Mouse (Mus musculus): ENCODE results near the gene Itprip. TPM values are rescaled to one million over a fixed set of nuclear protein-coding genes. Genes with fewer than 3 reads are reported as not detected.
A peak's percentile ranks its signal among the peaks of the same experiment; 100 is the strongest.

Gene Itprip
- total and polyA plus RNA-seq, 3 experiments = 1.5 to 3.5 (median 3.5) TPM

DNA sequence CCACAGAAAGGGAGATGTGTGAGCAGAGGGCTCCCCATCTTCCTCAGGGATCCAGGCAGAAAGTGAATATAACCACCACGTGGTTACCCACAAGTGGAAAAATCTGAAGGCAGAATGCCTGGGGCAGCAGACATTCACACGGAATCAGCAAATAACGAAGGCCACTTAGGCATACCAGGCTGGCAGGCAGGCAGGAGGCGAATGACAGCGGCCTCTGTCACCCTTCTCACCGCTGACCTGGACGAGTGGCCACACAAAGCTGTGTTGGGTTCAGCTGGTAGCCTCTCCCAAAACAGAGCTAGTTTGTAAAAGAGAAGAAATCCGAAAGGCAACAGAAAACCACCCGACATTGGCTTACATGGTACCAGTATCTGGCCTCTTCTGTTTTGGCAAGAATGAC, 1.1 kb downstream of the Itprip start:
- Histone ChIP-seq H3K4me3 (ENCODE audit: low read depth, low read length) (peak overlapping the region; percentile 80), H3K27me3 (ENCODE audit: insufficient read depth, low read length) (no peaks in the 10 kb centered on the region), H3K4me1 (ENCODE audit: insufficient read depth, low read depth, low read length) (peaks cover 17% of the 10 kb centered on the region), H3K36me3 (replicated peaks) (peaks cover 17% of the 10 kb centered on the region), H3K9me3 (replicated peaks) (peaks cover 32% of the 10 kb centered on the region)
- no peak for DNase-seq (ENCODE audit: low spot score)
- no peak for ATAC-seq (ENCODE audit: extremely low read depth, insufficient number of reproducible peaks, low FRiP score, poor library complexity, severe bottlenecking)
- TF ChIP-seq GATA2 (IDR thresholded peaks at IDR 0.05; ENCODE audit: borderline replicate concordance, low read depth, low read length) (no peak), TAL1 (conservative IDR thresholded peaks at IDR 0.05; ENCODE audit: low read depth, low read length) (no peak), POLR2AphosphoS5 (IDR thresholded peaks at IDR 0.05; ENCODE audit: insufficient replicate concordance, low read depth, low read length) (no peak), GATA1 (IDR thresholded peaks at IDR 0.05; ENCODE audit: borderline replicate concordance, low read length) (no peak), CTCF (IDR thresholded peaks at IDR 0.05; ENCODE audit: low read depth, low read length) (no peak)

DNA sequence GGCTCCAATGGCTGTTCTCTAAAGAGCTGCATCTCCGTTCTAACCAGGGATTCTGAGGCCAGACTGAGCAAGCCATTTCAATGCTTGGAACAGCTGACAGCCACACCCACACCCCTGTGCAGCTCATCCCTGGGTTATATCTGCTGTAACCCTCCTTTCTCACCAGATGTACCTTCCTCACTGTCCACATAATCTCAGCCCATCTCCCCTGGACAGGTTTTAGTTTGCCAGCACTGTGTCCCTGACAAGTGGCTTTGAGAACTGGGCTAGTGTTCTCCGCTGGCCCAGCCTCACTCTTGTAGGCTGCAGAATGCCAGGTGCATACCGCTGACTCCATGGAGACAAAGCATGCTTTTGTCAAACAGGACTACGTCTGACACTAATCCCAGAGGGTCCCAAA, 1.7 kb downstream of the Itprip start:
- Histone ChIP-seq H3K9me3 (replicated peaks) (peaks cover 32% of the 10 kb centered on the region), H3K4me1 (ENCODE audit: insufficient read depth, low read depth, low read length) (peaks cover 17% of the 10 kb centered on the region), H3K27me3 (ENCODE audit: insufficient read depth, low read length) (no peaks in the 10 kb centered on the region), H3K36me3 (replicated peaks) (peaks cover 17% of the 10 kb centered on the region), H3K4me3 (ENCODE audit: low read depth, low read length) (no peak overlapping the region)
- TF ChIP-seq GATA2 (IDR thresholded peaks at IDR 0.05; ENCODE audit: borderline replicate concordance, low read depth, low read length) (no peak), POLR2AphosphoS5 (IDR thresholded peaks at IDR 0.05; ENCODE audit: insufficient replicate concordance, low read depth, low read length) (no peak), GATA1 (IDR thresholded peaks at IDR 0.05; ENCODE audit: borderline replicate concordance, low read length) (no peak)
- ATAC-seq (ENCODE audit: extremely low read depth, insufficient number of reproducible peaks, low FRiP score, poor library complexity, severe bottlenecking) (no peak), DNase-seq (ENCODE audit: low spot score) (no peak)

DNA sequence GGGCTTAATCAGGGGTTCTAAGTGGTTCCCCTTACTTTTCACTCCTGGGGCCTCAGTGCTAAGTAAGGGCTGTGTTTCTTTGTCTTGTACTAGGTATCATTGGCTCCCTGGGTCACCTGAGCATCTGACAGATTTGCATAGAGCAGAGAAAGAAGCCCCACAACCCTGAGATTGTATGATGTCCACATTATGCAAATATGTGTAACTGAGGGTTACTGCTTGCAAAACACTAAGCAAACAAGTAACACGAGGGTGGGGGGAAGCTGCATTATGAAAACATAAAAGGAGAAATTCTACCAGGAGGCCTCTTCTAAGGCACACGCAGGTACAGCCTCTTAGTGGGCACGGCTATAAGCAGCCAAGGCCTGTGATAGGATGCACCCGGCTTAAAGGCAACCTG, 3.8 kb downstream of the Itprip start:
- DNase-seq (ENCODE audit: low spot score) (no peak), ATAC-seq (ENCODE audit: extremely low read depth, insufficient number of reproducible peaks, low FRiP score, poor library complexity, severe bottlenecking) (no peak)
- H3K36me3 ChIP-seq (replicated peaks) = peaks cover 34% of the 10 kb centered on the region
- H3K9me3 ChIP-seq (replicated peaks) = peaks cover 45% of the 10 kb centered on the region
- TF ChIP-seq TAL1 (conservative IDR thresholded peaks at IDR 0.05; ENCODE audit: low read depth, low read length) (no peak), GATA2 (IDR thresholded peaks at IDR 0.05; ENCODE audit: borderline replicate concordance, low read depth, low read length) (no peak), CTCF (IDR thresholded peaks at IDR 0.05; ENCODE audit: low read depth, low read length) (no peak), POLR2AphosphoS5 (IDR thresholded peaks at IDR 0.05; ENCODE audit: insufficient replicate concordance, low read depth, low read length) (no peak), GATA1 (IDR thresholded peaks at IDR 0.05; ENCODE audit: borderline replicate concordance, low read length) (no peak)
- no peaks in the 10 kb centered on the region for H3K27me3 ChIP-seq (ENCODE audit: insufficient read depth, low read length)
- H3K4me3 ChIP-seq (ENCODE audit: low read depth, low read length) = no peak overlapping the region
- peaks cover 31% of the 10 kb centered on the region for H3K4me1 ChIP-seq (ENCODE audit: insufficient read depth, low read depth, low read length)

DNA sequence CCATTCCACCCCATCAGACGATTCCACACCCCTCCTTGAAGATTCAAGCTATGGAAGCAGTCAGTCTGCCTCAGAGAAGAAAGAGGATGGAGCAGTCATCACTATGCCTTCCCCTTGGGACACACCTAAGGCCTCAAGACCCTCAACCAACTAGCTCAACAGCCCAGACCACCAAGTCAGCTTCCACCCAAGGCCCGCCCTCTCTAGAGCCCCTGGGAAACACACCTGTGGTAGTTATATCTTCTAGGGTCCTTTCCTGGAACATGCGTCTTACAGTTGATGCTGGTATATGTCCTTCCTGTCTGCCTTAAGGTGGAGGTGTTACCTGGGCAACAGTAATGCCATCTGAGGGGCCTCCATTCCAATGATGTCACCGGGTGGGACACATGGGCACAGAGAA, 4.9 kb downstream of the Itprip start:
- H3K4me1 ChIP-seq (ENCODE audit: insufficient read depth, low read depth, low read length) = peaks cover 34% of the 10 kb centered on the region
- ATAC-seq (ENCODE audit: extremely low read depth, insufficient number of reproducible peaks, low FRiP score, poor library complexity, severe bottlenecking) = no peak
- no peaks in the 10 kb centered on the region for H3K27me3 ChIP-seq (ENCODE audit: insufficient read depth, low read length)

DNA sequence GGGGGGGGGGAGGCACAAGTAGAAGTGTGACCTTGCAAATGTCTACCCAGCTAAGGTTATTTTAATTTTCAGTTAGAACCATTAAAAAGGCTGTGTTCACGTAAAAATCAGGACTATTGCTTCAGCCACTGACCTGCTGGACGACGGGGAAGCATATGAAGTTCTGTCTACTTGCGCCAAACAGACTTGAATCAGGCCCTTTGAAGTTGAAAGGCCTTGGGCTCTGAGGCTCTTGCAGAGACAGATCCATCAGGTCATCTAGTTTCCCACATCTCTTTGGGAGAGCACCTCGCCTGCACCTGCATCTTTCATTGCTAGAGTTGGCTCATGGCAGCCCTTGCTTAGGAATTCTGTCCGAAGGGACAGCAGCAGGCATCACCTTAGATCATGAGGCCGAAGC, 5.8 kb downstream of the Itprip start:
- Histone ChIP-seq H3K4me1 (ENCODE audit: insufficient read depth, low read depth, low read length) (peaks cover 38% of the 10 kb centered on the region), H3K36me3 (replicated peaks) (peaks cover 43% of the 10 kb centered on the region), H3K27me3 (ENCODE audit: insufficient read depth, low read length) (no peaks in the 10 kb centered on the region), H3K9me3 (replicated peaks) (peaks cover 45% of the 10 kb centered on the region), H3K4me3 (ENCODE audit: low read depth, low read length) (no peak overlapping the region)
- no peak for DNase-seq (ENCODE audit: low spot score)
- no peak for ATAC-seq (ENCODE audit: extremely low read depth, insufficient number of reproducible peaks, low FRiP score, poor library complexity, severe bottlenecking)
- TF ChIP-seq CTCF (IDR thresholded peaks at IDR 0.05; ENCODE audit: low read depth, low read length) (no peak), GATA1 (IDR thresholded peaks at IDR 0.05; ENCODE audit: borderline replicate concordance, low read length) (no peak), GATA2 (IDR thresholded peaks at IDR 0.05; ENCODE audit: borderline replicate concordance, low read depth, low read length) (no peak), POLR2AphosphoS5 (IDR thresholded peaks at IDR 0.05; ENCODE audit: insufficient replicate concordance, low read depth, low read length) (no peak), TAL1 (conservative IDR thresholded peaks at IDR 0.05; ENCODE audit: low read depth, low read length) (no peak)

More for the DNA sequence above, 4.9 kb downstream of the Itprip start:
- DNase-seq (ENCODE audit: low spot score) = no peak
- TF ChIP-seq GATA1 (IDR thresholded peaks at IDR 0.05; ENCODE audit: borderline replicate concordance, low read length) = no peak
- no peak for TF ChIP-seq GATA2 (IDR thresholded peaks at IDR 0.05; ENCODE audit: borderline replicate concordance, low read depth, low read length)
- no peak for TF ChIP-seq CTCF (IDR thresholded peaks at IDR 0.05; ENCODE audit: low read depth, low read length)
- TF ChIP-seq POLR2AphosphoS5 (IDR thresholded peaks at IDR 0.05; ENCODE audit: insufficient replicate concordance, low read depth, low read length) = no peak
- TF ChIP-seq TAL1 (conservative IDR thresholded peaks at IDR 0.05; ENCODE audit: low read depth, low read length) = no peak
- Histone ChIP-seq H3K9me3 (replicated peaks) (peaks cover 49% of the 10 kb centered on the region), H3K36me3 (replicated peaks) (peaks cover 36% of the 10 kb centered on the region), H3K4me3 (ENCODE audit: low read depth, low read length) (no peak overlapping the region)

DNA sequence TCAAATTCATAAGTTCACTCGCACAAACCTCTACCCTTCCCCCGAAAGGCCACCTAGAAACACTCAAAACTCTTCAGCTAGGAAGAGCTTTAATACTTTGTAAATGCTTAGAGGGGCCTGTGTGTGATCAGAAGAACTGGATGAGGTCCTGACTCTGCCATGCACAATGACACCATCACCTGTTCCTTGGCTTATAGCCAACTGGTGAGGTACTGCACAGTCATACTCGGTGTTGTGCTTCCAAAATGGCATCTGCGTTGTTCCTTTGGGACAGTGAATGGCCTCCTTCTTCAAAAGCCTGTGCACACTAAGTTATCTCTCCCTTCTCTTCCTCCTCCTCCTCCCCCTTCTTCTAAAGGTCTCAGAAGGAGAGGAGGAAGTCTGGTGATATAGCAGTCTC, 8.3 kb downstream of the Itprip start:
- H3K9me3 ChIP-seq (replicated peaks) = peaks cover 43% of the 10 kb centered on the region
- ATAC-seq (ENCODE audit: extremely low read depth, insufficient number of reproducible peaks, low FRiP score, poor library complexity, severe bottlenecking) (no peak), DNase-seq (ENCODE audit: low spot score) (no peak)
- no peak overlapping the region for H3K4me3 ChIP-seq (ENCODE audit: low read depth, low read length)
- peaks cover 29% of the 10 kb centered on the region for H3K4me1 ChIP-seq (ENCODE audit: insufficient read depth, low read depth, low read length)
- H3K27me3 ChIP-seq (ENCODE audit: insufficient read depth, low read length) = no peaks in the 10 kb centered on the region
- H3K36me3 ChIP-seq (replicated peaks) = peaks cover 55% of the 10 kb centered on the region
- TF ChIP-seq GATA2 (IDR thresholded peaks at IDR 0.05; ENCODE audit: borderline replicate concordance, low read depth, low read length) (no peak), TAL1 (conservative IDR thresholded peaks at IDR 0.05; ENCODE audit: low read depth, low read length) (no peak), POLR2AphosphoS5 (IDR thresholded peaks at IDR 0.05; ENCODE audit: insufficient replicate concordance, low read depth, low read length) (no peak), CTCF (IDR thresholded peaks at IDR 0.05; ENCODE audit: low read depth, low read length) (no peak), GATA1 (IDR thresholded peaks at IDR 0.05; ENCODE audit: borderline replicate concordance, low read length) (no peak)
